Mouse (Mus musculus): Measurements from ENCODE around the gene Abhd14b.

- TF ChIP-seq POLR2A (IDR thresholded peaks at IDR 0.05; ENCODE audit: control insufficient read depth, low read depth, low read length) (peak; percentile 58; the same call in 1 of the 2 replicates), CTCF (IDR thresholded peaks at IDR 0.05; ENCODE audit: control insufficient read depth, insufficient read depth, insufficient replicate concordance, low read depth, low read length) (no peak)
Measured at GRCm38 (mm10) chr9:106429221-106430014, 17.8 kb upstream of the Abhd14b start, which contains the start of gene Rpl29.

All from testis, adult 2 months (tissue).